Mouse (Mus musculus) B cell, adult 2 months (primary cell): ENCODE measurements at regions not wholly inside any gene's neighbourhood (a gene's known extent, or its start where the extent isn't known, plus 50 kb on each side); places are given as distances from the start of the nearest gene placed in this dataset.

Experiments used
- DNase-seq, 2 experiments: peaks; one replicate each; pipeline ENCODE4 v3.0.0; 2022

- no peak for DNase-seq
These were observed 233.0 kb downstream of the Phf14 start for GRCm38 (mm10) chr6:12140596-12140995.

GRCm38 (mm10) chr6:12145216-12145615, 237.6 kb downstream of the Phf14 start:
- no peak for DNase-seq

GRCm38 (mm10) chr6:12150613-12151333, 243.2 kb downstream of the Phf14 start:
- DNase-seq: no peak

GRCm38 (mm10) chr6:12163971-12164370, 256.4 kb downstream of the Phf14 start:
- no peak for DNase-seq

GRCm38 (mm10) chr6:12168533-12168932, 260.9 kb downstream of the Phf14 start:
- DNase-seq: no peak

- no peak for DNase-seq
These were observed 261.8 kb downstream of the Phf14 start for GRCm38 (mm10) chr6:12169431-12169830.

GRCm38 (mm10) chr6:12170722-12171121, 263.1 kb downstream of the Phf14 start:
- DNase-seq: no peak

- DNase-seq: no peak
These were observed 263.6 kb downstream of the Phf14 start for GRCm38 (mm10) chr6:12171189-12171588.

GRCm38 (mm10) chr6:12177996-12178395, 270.4 kb downstream of the Phf14 start:
- DNase-seq: no peak

- no peak for DNase-seq
These were observed 273.3 kb downstream of the Phf14 start for GRCm38 (mm10) chr6:12180951-12181350.

- DNase-seq: no peak
These were observed 302.6 kb downstream of the Phf14 start for GRCm38 (mm10) chr6:12210190-12210589.

GRCm38 (mm10) chr6:12214526-12215177, 307.0 kb downstream of the Phf14 start:
- no peak for DNase-seq

- DNase-seq: no peak
These were observed 307.6 kb downstream of the Phf14 start for GRCm38 (mm10) chr6:12215178-12215553.

- no peak for DNase-seq
These were observed 336.5 kb downstream of the Phf14 start for GRCm38 (mm10) chr6:12244151-12244550.

GRCm38 (mm10) chr6:12247975-12248374, 340.4 kb downstream of the Phf14 start:
- DNase-seq: no peak

GRCm38 (mm10) chr6:12248599-12248998, 341.0 kb downstream of the Phf14 start:
- DNase-seq: no peak

GRCm38 (mm10) chr6:12254507-12254906, 346.9 kb downstream of the Phf14 start:
- DNase-seq: no peak

GRCm38 (mm10) chr6:12255434-12255833, 347.8 kb downstream of the Phf14 start:
- no peak for DNase-seq

- DNase-seq: no peak
These were observed 350.7 kb downstream of the Phf14 start for GRCm38 (mm10) chr6:12258273-12258672.

GRCm38 (mm10) chr6:12258940-12259481, 351.4 kb downstream of the Phf14 start:
- DNase-seq: no peak

GRCm38 (mm10) chr6:12259629-12260028, 352.0 kb downstream of the Phf14 start:
- DNase-seq: no peak

- peak; percentile 32 to 46 for DNase-seq
These were observed 352.9 kb downstream of the Phf14 start for GRCm38 (mm10) chr6:12260325-12261076.
